Mouse (Mus musculus): ENCODE results near the gene Mcm2.

Mcm2 gene

DNA sequence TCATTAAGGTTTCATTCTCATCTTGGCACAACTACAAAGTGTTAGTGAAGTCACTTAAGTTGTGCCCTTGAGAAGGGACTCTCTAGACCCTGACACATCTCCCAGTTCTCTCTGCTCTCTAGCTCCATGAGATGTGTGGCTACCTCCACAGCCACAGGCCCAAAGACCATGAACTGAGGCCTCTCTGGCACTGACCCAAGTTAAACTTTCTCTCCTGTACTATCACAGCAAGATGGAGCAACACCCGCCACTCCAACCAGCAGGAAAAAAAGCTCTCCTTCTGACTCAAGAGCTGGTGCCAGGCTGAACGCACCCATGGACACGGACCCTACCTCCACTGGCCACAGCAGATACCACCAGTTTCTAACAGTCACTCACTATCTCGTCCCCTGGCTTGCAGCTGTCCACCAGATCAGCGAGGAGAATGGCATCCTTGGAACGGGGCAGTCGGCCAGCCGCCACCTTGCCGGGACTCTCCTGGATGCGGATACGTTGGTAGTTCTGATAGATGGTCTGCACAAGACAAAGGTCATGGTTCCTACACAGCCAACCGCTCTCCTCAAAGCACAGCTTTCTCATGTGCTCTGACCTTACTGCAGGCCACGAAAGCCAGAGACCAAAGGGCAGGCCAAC is 9.1 kb downstream of the Mcm2 start:
- no peak for DNase-seq (ENCODE audit: low spot score)

GRCm38 (mm10) chr6:88886417-88886967 is 12.1 kb downstream of the Mcm2 start:
- no peak for DNase-seq (ENCODE audit: low spot score)

GRCm38 (mm10) chr6:88885644-88886416 is 12.8 kb downstream of the Mcm2 start:
- DNase-seq (ENCODE audit: low spot score), result no peak

DNA sequence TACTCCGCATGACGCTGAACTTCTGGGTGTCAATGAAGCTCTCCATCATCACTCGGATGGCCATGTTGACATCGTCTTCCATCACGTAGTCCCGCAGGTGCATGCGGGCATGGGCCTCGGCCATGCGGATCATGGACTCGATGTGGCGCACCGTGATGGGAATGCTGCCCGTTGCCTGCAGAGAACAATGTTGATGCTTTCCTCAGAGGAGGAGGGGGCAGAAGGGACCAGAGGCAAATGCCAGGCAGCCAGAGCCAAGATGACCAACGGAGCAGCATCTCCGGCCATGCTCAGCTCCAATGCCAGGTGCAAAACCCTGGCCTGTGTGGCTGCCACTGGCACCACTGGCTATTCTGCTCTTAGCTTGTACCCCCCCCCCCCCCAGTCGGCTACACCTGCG is 13.9 kb downstream of the Mcm2 start:
- DNase-seq (ENCODE audit: low spot score), result no peak

DNA sequence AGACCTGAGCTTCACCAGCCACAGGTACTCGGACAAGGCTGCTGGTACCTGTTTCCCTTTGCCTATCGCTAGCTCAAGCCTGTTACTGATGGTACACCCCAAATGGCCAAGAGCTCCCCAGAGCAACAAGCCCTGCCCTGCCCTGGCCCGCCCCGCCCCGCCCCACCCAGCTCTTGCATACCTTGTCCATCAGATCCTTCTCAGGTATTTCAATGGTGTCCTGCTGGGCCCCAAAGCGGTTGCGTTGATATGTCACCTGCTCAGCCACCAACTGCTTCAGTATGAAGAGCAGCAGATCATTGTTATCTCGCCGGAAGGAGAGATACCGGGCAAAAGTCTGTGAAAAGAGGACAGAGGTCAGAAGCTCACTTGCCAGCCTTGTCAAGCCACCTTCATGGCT is 14.4 kb downstream of the Mcm2 start:
- no peak for DNase-seq (ENCODE audit: low spot score)

DNA sequence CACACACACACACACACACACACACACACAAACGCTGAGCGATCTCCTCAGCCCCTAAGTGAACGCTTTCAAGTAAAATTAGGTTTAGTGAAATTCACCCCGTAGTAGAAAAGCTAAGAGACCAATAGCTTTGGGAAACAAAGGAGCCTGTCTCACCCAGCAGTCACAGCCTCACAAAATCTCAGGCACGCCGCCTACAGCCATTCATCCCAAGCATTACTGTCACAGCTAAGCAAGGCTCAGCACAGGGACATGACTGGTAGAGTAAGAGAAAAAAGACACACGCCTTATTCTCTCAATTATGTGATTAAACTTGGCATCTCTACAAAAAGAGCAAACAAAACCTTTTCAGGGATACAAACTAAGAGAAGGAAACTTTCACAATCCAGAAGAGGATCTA is 17.2 kb downstream of the Mcm2 start:
- no peak for DNase-seq (ENCODE audit: low spot score)

DNA sequence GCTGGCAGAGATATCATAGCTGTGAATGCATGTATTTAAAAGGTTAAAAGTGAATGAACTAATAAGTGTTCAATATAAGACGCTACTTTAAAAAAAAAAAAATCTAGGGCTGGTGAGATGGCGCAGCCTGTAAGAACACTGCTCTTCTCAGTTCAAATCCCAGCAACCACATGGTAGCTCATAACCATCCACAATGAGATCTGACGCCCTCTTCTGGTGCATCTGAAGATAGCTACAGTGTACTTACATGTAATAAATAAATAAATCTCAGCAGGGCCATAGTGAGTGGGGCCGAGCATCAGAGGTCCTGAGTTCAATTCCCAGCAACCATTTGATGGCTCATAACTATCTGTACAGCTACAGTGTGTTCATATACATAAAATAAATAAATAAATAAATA is 19.1 kb downstream of the Mcm2 start:
- DNase-seq (ENCODE audit: low spot score), result no peak

DNA sequence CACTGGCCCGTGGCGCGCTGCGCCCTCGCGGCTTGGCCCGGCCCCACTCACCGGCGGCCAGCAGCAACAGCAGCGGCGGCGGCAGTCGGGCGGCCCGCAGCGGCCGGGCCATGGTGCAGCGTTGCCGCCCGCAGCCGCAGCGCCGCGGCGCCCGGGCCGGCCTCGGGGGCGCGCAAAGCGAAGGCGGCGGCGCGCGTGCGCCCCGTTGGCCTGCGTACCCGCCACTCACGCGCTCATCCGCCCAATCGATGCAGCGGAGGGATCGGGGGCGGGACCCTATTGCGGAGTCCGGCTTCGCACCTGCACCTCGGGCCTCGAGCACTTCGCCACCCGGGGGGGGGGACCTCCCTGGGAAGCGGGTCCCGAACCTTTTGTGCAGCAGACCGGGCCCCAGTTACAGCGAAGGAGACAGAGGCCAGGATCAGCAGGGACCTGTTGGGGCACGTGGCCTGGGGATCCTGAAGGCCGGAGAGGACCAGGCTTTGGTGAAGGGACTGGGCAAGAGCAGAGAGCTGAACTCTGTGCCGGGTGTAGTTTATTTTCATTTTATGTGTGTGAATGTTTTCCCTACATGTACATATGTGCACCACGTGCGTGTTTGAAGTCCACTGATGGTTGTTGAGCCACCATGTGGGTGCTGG is 23.6 kb downstream of the Mcm2 start, which contains the start of gene Podxl2:
Gene Podxl2, minus strand, starts transcription at position 177 of the 641 bp plus-strand sequence.
- DNase-seq (ENCODE audit: low spot score), result no peak

- DNase-seq (ENCODE audit: low spot score), result no peak
These were observed 24.4 kb downstream of the Mcm2 start for GRCm38 (mm10) chr6:88873965-88874867.

DNA sequence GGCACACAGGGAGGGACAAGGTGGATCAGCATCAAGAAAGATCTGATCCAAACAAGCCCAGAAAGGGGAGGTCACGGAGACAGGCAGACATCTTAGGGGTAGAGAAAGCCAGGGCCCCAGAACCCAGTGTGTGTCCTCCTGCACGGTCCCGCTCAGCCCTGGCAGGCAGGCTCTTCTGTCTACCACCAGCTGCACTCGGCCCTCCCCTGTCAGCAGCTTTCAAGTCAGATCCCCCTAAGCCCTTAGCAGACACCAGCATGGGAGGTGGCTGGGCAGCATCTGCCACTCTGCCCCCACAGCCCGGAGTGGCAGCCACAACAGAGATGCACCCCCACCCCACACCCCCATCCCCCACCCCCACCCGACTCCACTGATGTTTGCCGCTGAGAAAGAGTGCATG is 25.8 kb downstream of the Mcm2 start:
- no peak for DNase-seq (ENCODE audit: low spot score)

DNA sequence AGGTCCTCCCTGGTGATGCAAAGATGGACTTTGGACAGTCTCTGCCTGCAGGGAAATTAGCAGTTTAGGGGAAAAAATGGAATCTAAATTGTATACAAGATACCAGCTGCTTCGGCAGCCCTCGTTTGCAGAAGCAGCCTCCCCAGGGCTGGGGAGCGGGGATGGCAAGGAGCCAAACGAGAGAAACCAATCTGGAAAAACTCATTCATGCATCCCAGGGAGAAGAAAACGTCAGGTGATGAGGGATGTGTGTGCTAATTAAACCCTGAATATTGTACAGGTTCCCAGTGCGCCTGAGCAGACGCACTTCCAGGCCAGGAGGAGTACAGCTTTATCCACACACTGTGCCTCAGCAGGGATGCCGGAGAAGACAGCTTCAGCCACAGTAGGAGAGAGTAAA is 27.0 kb downstream of the Mcm2 start:
- no peak for DNase-seq (ENCODE audit: low spot score)

GRCm38 (mm10) chr6:88870594-88870993 is 28.0 kb downstream of the Mcm2 start:
- no peak for DNase-seq (ENCODE audit: low spot score)

GRCm38 (mm10) chr6:88869459-88869858 is 29.1 kb downstream of the Mcm2 start:
- no peak for DNase-seq (ENCODE audit: low spot score)

DNA sequence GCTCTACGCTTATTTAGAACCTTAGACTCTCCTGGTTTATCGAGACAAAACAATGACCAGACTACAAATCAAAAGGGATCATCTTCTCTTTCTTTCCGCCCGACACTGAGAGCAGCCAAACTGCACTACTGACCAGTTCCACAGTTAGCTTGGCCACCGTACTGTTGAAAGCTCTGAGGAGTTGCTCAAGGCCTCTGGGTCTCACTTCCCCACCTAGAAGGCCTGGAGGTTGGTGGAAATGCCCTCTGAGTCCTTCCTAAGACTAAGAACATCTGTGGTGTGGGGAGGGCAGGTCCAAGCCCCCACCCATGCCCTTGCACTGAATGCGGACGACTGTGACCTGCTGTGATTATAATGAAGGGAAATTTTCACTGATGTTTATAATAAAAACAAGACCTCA is 32.9 kb downstream of the Mcm2 start:
- DNase-seq (ENCODE audit: low spot score), result no peak

DNA sequence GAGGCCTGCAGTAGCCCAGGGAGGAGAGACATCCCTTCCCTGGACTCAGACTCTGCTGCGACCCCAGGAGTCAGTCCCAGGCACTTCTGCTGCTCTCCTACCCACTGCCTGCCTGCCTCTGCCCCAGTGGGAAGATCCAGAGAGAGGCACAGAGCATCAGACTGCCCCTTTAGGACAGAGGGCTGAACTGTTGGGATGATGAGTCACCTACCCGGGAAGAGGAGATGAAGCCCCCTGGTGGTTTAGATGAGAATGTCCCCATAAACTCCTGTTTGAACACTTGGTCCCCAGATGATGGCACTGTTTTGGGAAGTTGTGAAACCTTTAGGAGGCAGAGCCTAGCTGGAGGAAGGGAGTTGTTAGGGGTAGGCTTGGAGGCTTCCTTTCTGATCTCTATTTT is 37.7 kb downstream of the Mcm2 start:
- DNase-seq (ENCODE audit: low spot score), result peak; percentile 18

GRCm38 (mm10) chr6:88858341-88858740 is 40.2 kb downstream of the Mcm2 start:
- no peak for DNase-seq (ENCODE audit: low spot score)

DNA sequence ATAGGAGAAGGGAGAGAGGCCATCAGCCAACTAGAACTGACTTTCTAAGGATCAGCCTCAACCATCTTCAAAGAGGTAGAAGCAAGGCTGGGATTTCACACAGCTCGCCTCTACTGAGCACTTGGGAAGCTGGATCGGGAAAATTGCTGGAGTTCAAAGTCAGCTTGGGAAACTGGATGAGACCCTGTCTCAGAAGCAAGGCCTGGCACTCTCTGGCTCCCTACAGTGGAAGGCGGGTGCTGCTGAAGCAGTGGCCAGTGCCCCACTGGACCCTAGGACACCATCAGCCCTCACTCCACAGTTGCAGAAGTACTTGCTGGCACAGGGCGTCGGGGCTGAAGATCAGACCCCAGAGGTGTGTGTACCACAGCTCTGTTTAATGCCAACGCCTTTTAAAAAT is 40.8 kb downstream of the Mcm2 start:
- no peak for DNase-seq (ENCODE audit: low spot score)

DNA sequence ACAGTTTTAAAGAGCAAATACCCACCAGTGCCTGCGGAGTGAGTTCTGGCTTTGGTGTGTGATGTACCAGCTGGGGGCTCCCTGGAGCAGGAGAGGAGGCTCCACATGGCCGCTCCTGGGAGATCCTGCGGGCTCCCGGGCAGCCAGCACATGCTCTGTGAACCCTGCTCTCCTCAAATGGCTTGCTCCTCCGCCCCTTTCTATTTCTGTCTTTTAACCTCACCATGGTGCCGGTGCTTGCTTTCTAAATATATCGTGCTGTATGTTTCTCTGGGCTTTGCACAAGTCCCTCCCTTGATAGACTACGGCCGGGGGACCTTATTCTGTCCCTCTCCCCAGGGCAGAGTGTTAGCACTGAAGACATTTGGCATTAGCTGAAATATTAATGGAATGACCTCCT is 41.3 kb downstream of the Mcm2 start:
- DNase-seq (ENCODE audit: low spot score), result no peak

- peak; percentile 58 for DNase-seq (ENCODE audit: low spot score)
These were observed 42.9 kb downstream of the Mcm2 start for GRCm38 (mm10) chr6:88855636-88856035.

GRCm38 (mm10) chr6:88854509-88854908 is 44.1 kb downstream of the Mcm2 start:
- DNase-seq (ENCODE audit: low spot score), result no peak

- no peak for DNase-seq (ENCODE audit: low spot score)
These were observed 48.5 kb downstream of the Mcm2 start for GRCm38 (mm10) chr6:88850034-88850433.

- DNase-seq (ENCODE audit: low spot score), result no peak
These were observed 49.3 kb downstream of the Mcm2 start for GRCm38 (mm10) chr6:88849270-88849669.
